Mouse (Mus musculus): ENCODE data around the gene Cacna1s. TPM values are rescaled to one million over a fixed set of nuclear protein-coding genes. Genes with fewer than 3 reads are reported as not detected.

Gene Cacna1s
- 0.05 and 0.08 TPM in 2 replicates for polyA plus RNA-seq (2015; fragmentation: Nextera tagmentation; extraction: Ambion mirVana)

GRCm38 (mm10) chr1:136052547-136052946 is at the start of gene Cacna1s:
Gene Cacna1s, plus strand, starts transcription at chr1:136052750.

DNA sequence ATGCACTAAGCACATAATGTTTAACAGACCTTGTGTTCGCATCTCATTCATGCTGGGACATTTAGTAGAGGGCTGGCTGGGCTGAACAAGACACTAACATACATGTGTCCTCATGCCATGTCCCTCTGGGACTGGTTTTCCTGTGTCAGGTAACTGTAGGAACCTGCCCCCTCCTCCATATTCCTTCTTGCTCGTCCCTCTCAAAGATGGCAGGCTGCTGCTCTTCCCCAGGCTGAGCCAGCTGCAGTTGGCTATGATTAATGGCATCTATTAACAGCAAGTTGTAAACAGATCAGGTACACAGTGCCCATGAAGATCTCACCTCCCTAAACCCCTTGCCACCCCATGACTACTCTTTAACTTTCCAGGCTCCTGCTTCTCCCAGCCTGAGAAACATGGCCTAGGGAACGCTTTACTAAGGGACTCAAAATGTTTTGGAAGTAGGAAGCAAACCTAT is 46.2 kb upstream of the Cacna1s start, which contains the start of gene Igfn1:
Gene Igfn1 (minus strand): TSS at position 51 of the 457 bp plus-strand sequence.

GRCm38 (mm10) chr1:136007211-136008158 is 45.1 kb upstream of the Cacna1s start, which contains the start of gene Tmem9:
Gene Tmem9, plus strand, starts transcription at chr1:136008150.

GRCm38 (mm10) chr1:136050312-136051012 is 2.1 kb upstream of the Cacna1s start, which contains the start of gene Ascl5:
Gene Ascl5, plus strand, starts transcription at chr1:136050804.

DNA sequence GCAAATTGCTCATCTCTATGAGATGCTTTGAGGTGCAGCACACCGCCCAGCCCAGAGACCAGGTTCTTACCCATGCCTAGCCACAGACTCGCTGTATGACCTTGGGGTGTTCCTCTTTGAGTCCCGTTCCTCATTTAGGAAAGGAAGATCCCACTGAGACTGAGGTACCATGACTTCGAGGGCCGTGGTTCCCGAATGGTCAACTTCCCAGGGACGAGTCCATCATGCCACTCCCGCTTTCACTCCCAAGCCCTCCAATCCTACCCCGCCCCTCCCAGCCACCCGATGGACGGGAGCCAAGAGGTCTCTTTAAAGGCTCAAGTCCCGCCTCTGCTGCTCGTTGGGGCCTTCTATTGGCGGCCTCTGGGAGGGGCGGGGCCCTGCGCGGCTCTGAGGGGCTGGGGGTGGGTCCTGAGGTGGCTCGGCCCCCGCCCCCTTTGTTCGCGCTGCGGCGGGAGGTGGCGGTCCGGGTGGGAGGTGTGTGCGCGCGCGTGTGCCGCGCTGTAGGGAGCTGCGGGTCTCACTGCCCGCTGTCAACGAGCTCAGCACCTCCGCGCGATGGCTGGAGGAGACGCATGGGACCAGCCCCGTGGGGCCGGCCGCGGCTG is 78.5 kb downstream of the Cacna1s start, which contains the start of gene Kif21b:
Gene Kif21b (plus strand): TSS at position 439 of the 608 bp plus-strand sequence.

Other genes with a start within 250 kb of the Cacna1s start
- 1.4 and 2.0 TPM in 2 replicates for gene Lad1, start 234.2 kb upstream of the Cacna1s start, polyA plus RNA-seq (2015; fragmentation: Nextera tagmentation; extraction: Ambion mirVana)
- 2.2 and 3.0 TPM in 2 replicates for gene Tnnt2, start 216.4 kb upstream of the Cacna1s start, polyA plus RNA-seq (2015; fragmentation: Nextera tagmentation; extraction: Ambion mirVana)
- gene Pkp1, start 133.5 kb upstream of the Cacna1s start, polyA plus RNA-seq (2015; fragmentation: Nextera tagmentation; extraction: Ambion mirVana), result 0.08 and 0.12 TPM in 2 replicates
- not detected in 2 replicates for gene Igfn1, start 46.4 kb upstream of the Cacna1s start, polyA plus RNA-seq (2015; fragmentation: Nextera tagmentation; extraction: Ambion mirVana)
- gene Tmem9, start 44.6 kb upstream of the Cacna1s start, polyA plus RNA-seq (2015; fragmentation: Nextera tagmentation; extraction: Ambion mirVana), result 62.6 and 70.5 TPM in 2 replicates
- gene Ascl5, start 1.9 kb upstream of the Cacna1s start, polyA plus RNA-seq (2015; fragmentation: Nextera tagmentation; extraction: Ambion mirVana), result not detected in 2 replicates
- gene Kif21b, start 78.6 kb downstream of the Cacna1s start, polyA plus RNA-seq (2015; fragmentation: Nextera tagmentation; extraction: Ambion mirVana), result 3.3 and 4.3 TPM in 2 replicates
- gene Mroh3, start 160.1 kb downstream of the Cacna1s start, polyA plus RNA-seq (2015; fragmentation: Nextera tagmentation; extraction: Ambion mirVana), result not detected in 2 replicates
- 0.11 TPM in 1 of 2 replicates, not detected in the other for gene Inava, start 181.5 kb downstream of the Cacna1s start, polyA plus RNA-seq (2015; fragmentation: Nextera tagmentation; extraction: Ambion mirVana)
- gene Gpr25, start 208.1 kb downstream of the Cacna1s start, polyA plus RNA-seq (2015; fragmentation: Nextera tagmentation; extraction: Ambion mirVana), result not detected in 2 replicates

All from spleen, postnatal 0 days (tissue).